In the genomic region with DNA sequence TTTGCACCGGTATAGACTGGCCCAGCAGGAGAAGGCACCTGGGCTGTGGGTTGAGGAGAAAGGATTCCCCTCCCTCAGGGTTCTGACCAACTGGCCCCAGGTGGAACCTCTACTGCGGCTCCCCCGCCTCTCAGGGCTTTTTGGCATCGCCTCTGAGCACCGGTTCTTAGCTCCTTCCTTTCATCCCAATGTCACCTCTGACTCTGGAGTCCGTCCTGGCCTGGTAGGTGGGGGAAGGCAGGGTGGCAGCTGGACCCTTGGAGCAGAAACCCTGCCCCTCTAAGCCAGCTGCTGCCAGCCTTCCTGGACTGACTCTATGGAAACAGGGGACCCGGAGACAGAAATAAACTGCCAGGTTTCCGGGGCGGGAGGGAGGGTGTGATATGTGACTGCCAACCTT, we compare ENCODE assay signal across 15 mouse cellular contexts. TPM values are rescaled to one million over a fixed set of nuclear protein-coding genes. Genes with fewer than 3 reads are reported as not detected.
A peak's percentile ranks its signal among the peaks of the same experiment; 100 is the strongest.
DNase-seq lines count a peak whose midpoint lies in the region; ATAC-seq and TF ChIP-seq lines count a peak whose summit lies in the region.
"Had no signal": no experiment of that assay in that cellular context is flagged by ENCODE, and none has a peak within 500 bp of the region (broad histone marks: within the 10 kb centered on the region; RNA-seq: fewer than 3 reads in every experiment).

No protein-coding gene starts in this region.

- H3K27ac ChIP-seq in gastrocnemius, adult 2 months: peak overlapping the region; percentile 94
- no peak overlapping the region for H3K27ac ChIP-seq in kidney, embryonic 16.5 days (ENCODE audit: low read length)
- H3K27ac ChIP-seq in embryonic facial prominence, embryonic 12.5 days: no peak overlapping the region
- H3K27ac ChIP-seq in limb, embryonic 10.5 days: peak overlapping the region; percentile 21; the same call in 1 of the 2 replicates
- H3K27ac ChIP-seq: layer of hippocampus, adult 2 months; midbrain, embryonic 15.5 days had no signal

- DNase-seq in gastrocnemius, adult 2 months: peak; percentile 71
- no peak for DNase-seq in gastrocnemius, adult 18-20 months (ENCODE audit: low spot score)
- DNase-seq in kidney, postnatal 14 days: no peak
- DNase-seq in limb, embryonic 10.5 days (ENCODE audit: low spot score): peak; percentile 39
- DNase-seq in testis, postnatal 10 days (ENCODE audit: low spot score): no peak
- DNase-seq in thymus, postnatal 10 days (ENCODE audit: low spot score in 2 of 2): no peak
- DNase-seq: adrenal gland, adult 8-10 months; lung, adult 2 months; thymus, adult 2 months had no signal

- no peaks in the 10 kb centered on the region for H3K36me3 ChIP-seq in kidney, embryonic 16.5 days (ENCODE audit: insufficient read depth, low read length)
- H3K36me3 ChIP-seq in embryonic facial prominence, embryonic 12.5 days: no peaks in the 10 kb centered on the region
- peaks cover 40% of the 10 kb centered on the region for H3K36me3 ChIP-seq in limb, embryonic 10.5 days
- H3K36me3 ChIP-seq: midbrain, embryonic 15.5 days had no signal

- intact Hi-C loops in gastrocnemius, adult 2 months (cut with DNase I): no loop called here

- peak overlapping the region; percentile 87 for H3K4me3 ChIP-seq in gastrocnemius, adult 2 months
- H3K4me3 ChIP-seq in kidney, embryonic 16.5 days (ENCODE audit: low read length): no peak overlapping the region
- no peak overlapping the region for H3K4me3 ChIP-seq in embryonic facial prominence, embryonic 12.5 days
- peak overlapping the region; percentile 79; the same call in 1 of the 2 replicates for H3K4me3 ChIP-seq in limb, embryonic 10.5 days

- no peak overlapping the region for H3K9ac ChIP-seq in kidney, embryonic 16.5 days (replicated peaks; ENCODE audit: low read length)
- H3K9ac ChIP-seq in embryonic facial prominence, embryonic 12.5 days: no peak overlapping the region; the same call in 1 of the 2 replicates
- H3K9ac ChIP-seq: midbrain, embryonic 15.5 days had no signal

- H3K4me1 ChIP-seq in kidney, embryonic 16.5 days (ENCODE audit: insufficient read depth, low read length): peaks cover 69% of the 10 kb centered on the region
- H3K4me1 ChIP-seq in embryonic facial prominence, embryonic 12.5 days: peaks cover 47% of the 10 kb centered on the region
- peaks cover 76% of the 10 kb centered on the region for H3K4me1 ChIP-seq in limb, embryonic 10.5 days

- TF ChIP-seq CTCF in gastrocnemius, adult 2 months (IDR thresholded peaks at IDR 0.05): no peak

- no peak for ATAC-seq in kidney, embryonic 16.5 days (ENCODE audit: low FRiP score, low TSS enrichment)
- ATAC-seq in embryonic facial prominence, embryonic 12.5 days (ENCODE audit: insufficient number of reproducible peaks, insufficient read depth, low FRiP score, low TSS enrichment): no peak
- ATAC-seq: forebrain, embryonic 16.5 days; midbrain, embryonic 15.5 days; Patski had no signal

- 32% methylated on average over 9 of the region's 9 CpGs for WGBS in kidney, embryonic 16.5 days
- 45% methylated on average over 9 of the region's 9 CpGs for WGBS in embryonic facial prominence, embryonic 12.5 days
- 30% methylated on average over 9 of the region's 9 CpGs for WGBS in limb, embryonic 10.5 days

- no peaks in the 10 kb centered on the region for H3K9me3 ChIP-seq in kidney, embryonic 16.5 days (ENCODE audit: low read length)
- H3K9me3 ChIP-seq in embryonic facial prominence, embryonic 12.5 days: no peaks in the 10 kb centered on the region
- no peaks in the 10 kb centered on the region for H3K9me3 ChIP-seq in limb, embryonic 10.5 days (replicated peaks)
- H3K9me3 ChIP-seq: midbrain, embryonic 15.5 days had no signal

- H3K4me2 ChIP-seq in kidney, embryonic 16.5 days (replicated peaks; ENCODE audit: low read depth, low read length): peak overlapping the region; percentile 100
- peak overlapping the region; percentile 100; the same call in 1 of the 2 replicates for H3K4me2 ChIP-seq in embryonic facial prominence, embryonic 12.5 days (replicated peaks)

- no peaks in the 10 kb centered on the region for H3K27me3 ChIP-seq in kidney, embryonic 16.5 days (ENCODE audit: insufficient read depth, low read length)
- H3K27me3 ChIP-seq in embryonic facial prominence, embryonic 12.5 days: 0 out of 2 replicates have a peak, but pooled peaks cover 7% of the 10 kb centered on the region
- H3K27me3 ChIP-seq in limb, embryonic 10.5 days (ENCODE audit: low read depth, poor library complexity, severe bottlenecking): peaks cover 8% of the 10 kb centered on the region; the same call in 1 of the 2 replicates
- H3K27me3 ChIP-seq: midbrain, embryonic 15.5 days; Patski had no signal

RNA-seq across cellular contexts. Expression of gene Ahdc1, which starts 26.2 kb away (rescaled TPM):
- 10 to 100 TPM; 30.2 to 55.1 TPM for total RNA-seq in gastrocnemius, adult 2 months (2021)
- 10 to 100 TPM; 40.6 to 41.6 TPM for total RNA-seq in gastrocnemius, adult 18-20 months (2021)
- polyA plus RNA-seq in kidney, embryonic 16.5 days (2015; fragmentation: Nextera tagmentation; extraction: Ambion mirVana): 9.8 and 11.7 TPM in 2 replicates
- 12.7 and 14.6 TPM in 2 replicates for polyA plus RNA-seq in embryonic facial prominence, embryonic 12.5 days (2016; fragmentation: Nextera tagmentation; extraction: Ambion mirVana)
- 13.0 and 13.8 TPM in 2 replicates for polyA plus RNA-seq in limb, embryonic 10.5 days (2016; fragmentation: Nextera tagmentation; extraction: Ambion mirVana)

Comparison
In these comparisons a context has a peak if more than half of its experiments do, and no peak if none do; other contexts are left out.
1. DNase-seq: peak in gastrocnemius, adult 2 months (single experiment) and limb, embryonic 10.5 days (single experiment); none in gastrocnemius, adult 18-20 months (single experiment), kidney, postnatal 14 days (single experiment), testis, postnatal 10 days (single experiment) and thymus, postnatal 10 days (0 of 2).
2. H3K27ac ChIP-seq: peak in gastrocnemius, adult 2 months (single experiment) and limb, embryonic 10.5 days (single experiment); none in kidney, embryonic 16.5 days (single experiment) and embryonic facial prominence, embryonic 12.5 days (single experiment).
3. H3K4me3 ChIP-seq: peak in gastrocnemius, adult 2 months (single experiment) and limb, embryonic 10.5 days (single experiment); none in kidney, embryonic 16.5 days (single experiment) and embryonic facial prominence, embryonic 12.5 days (single experiment).